Mouse (Mus musculus): ENCODE results near the gene Mthfd1l.

DNA sequence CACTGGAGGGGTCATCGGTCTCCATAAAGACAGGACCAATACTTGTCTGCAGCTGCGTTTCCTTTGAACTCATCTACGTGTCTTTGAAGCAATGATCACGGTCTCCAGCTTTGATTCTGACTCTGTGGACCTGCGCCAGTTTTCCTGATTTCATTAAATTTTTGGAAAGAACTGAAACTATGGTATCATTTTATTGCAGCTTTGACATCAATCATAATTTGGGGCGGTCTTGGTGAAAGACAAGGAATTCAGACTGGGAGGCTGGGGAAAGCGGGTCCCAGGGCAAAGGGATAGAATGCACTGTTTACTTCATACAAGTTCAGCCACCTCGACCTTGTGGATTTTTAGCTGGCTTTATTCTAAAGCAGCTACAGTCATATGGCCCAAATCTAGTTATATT is 156.5 kb downstream of the Mthfd1l start:
- TF ChIP-seq CTCF (conservative IDR thresholded peaks at IDR 0.05; ENCODE audit: low read length) (no peak), NANOG (IDR thresholded peaks at IDR 0.05; ENCODE audit: borderline replicate concordance, low read length) (no peak), POU5F1 (IDR thresholded peaks at IDR 0.05; ENCODE audit: borderline replicate concordance, low read length) (no peak)
